Mouse (Mus musculus) small intestine, adult 2 months (tissue): ENCODE data around the gene Lysmd3.

Source experiments
- CTCF ChIP-seq: fragments of 200-500 bp; IDR thresholded peaks from 2 replicates; pipeline ENCODE4 v1.5.1; 2012; ENCODE audit warnings: low read depth, mild to moderate bottlenecking, control low read depth, inconsistent platforms, low read length, moderate library complexity, mixed read lengths; ENCODE audit not compliant: insufficient replicate concordance, insufficient read length; ENCODE audit errors: extremely low read depth
- POLR2A ChIP-seq: fragments of 200-500 bp; IDR thresholded peaks from 2 replicates; pipeline ENCODE4 v1.6.1; 2012; ENCODE audit warnings: low read depth, mild to moderate bottlenecking, control low read depth, inconsistent platforms, low read length, moderate library complexity

DNA sequence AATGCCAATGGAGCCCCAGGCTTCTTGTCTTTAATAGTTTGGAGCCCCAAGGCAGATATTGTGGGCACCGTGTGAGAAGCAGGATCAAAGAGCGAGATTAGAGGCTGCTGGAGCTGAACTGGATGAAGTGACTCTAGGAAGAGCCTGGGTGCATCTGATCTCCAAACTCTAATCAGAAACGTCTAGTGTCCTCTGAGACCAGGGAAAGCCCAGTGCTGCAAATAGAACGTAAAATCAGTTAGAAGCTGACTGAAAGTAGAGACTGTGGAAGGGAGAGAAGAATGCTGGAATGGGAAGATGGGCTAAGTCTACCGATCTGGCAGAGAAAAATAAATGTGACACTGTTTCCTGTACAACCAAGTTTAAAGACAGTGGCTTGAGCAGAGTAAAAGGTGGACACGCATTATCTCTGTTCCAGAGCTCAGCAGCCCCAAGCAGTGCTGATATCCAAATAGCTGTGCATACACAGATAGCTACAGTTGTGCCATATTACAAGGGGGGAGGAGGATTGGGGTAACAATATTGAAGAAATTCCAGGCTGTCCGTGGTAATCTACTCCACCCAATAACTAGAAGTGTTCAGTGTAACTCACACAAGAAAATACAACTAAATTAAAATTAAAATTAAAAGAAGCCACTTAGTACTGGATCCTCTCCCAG lies 14.8 kb upstream of the Lysmd3 start:
- TF ChIP-seq CTCF (no peak), POLR2A (no peak)
